Mouse (Mus musculus) adrenal gland, postnatal 4 days (tissue): ENCODE data around the gene Ercc6l2. TPM values are rescaled to one million over a fixed set of nuclear protein-coding genes. Genes with fewer than 3 reads are reported as not detected.
A peak's percentile ranks its signal among the peaks of the same experiment; 100 is the strongest.

ENCODE experiments used
- DNase-seq, 2 experiments: peaks; one replicate each; pipeline ENCODE4 v3.0.0; 2021 to 2022; ENCODE audit warnings: low spot score in 2 of 2, mixed read lengths in 2 of 2
- long read RNA-seq, 2 experiments: library from polyadenylated mRNA; stranded (forward); transcript quantifications; one replicate each; pipeline ENCODE4 v2.0.0; 2021
- total RNA-seq, 2 experiments: library from RNA; stranded (reverse); gene quantifications; 2 replicates each; pipeline ENCODE4 v1.2.3; 2021

The Ercc6l2 gene
- total RNA-seq, result 10 to 100 TPM; 41.3 to 41.9 TPM
- long read RNA-seq, experiment 1, partial matches to known transcripts, result 4 of 5 reads
- long read RNA-seq, experiment 1, other reads (novel, unspliced or antisense), result 0 of 5 reads
- long read RNA-seq, experiment 2, partial matches to known transcripts, result 3 of 15 reads
- long read RNA-seq, experiment 2, other reads (novel, unspliced or antisense), result 9 of 15 reads

GRCm38 (mm10) chr13:63814746-63815681 is at the start of gene Ercc6l2:
Gene Ercc6l2, plus strand, starts transcription at chr13:63815240.
- peak; percentile 85 to 98 for DNase-seq

GRCm38 (mm10) chr13:63766065-63766464 is 49.0 kb upstream of the Ercc6l2 start:
- DNase-seq, result no peak

- DNase-seq, result no peak
These were observed 44.0 kb upstream of the Ercc6l2 start for GRCm38 (mm10) chr13:63771009-63771408.

GRCm38 (mm10) chr13:63778925-63779324 is 36.1 kb upstream of the Ercc6l2 start:
- no peak for DNase-seq

- no peak for DNase-seq
These were observed 35.4 kb upstream of the Ercc6l2 start for GRCm38 (mm10) chr13:63779376-63780291.

GRCm38 (mm10) chr13:63792234-63792831 is 22.7 kb upstream of the Ercc6l2 start:
- no peak for DNase-seq

GRCm38 (mm10) chr13:63793345-63794308 is 21.4 kb upstream of the Ercc6l2 start:
- DNase-seq, result no peak

- DNase-seq, result no peak
These were observed 16.4 kb upstream of the Ercc6l2 start for GRCm38 (mm10) chr13:63798677-63799076.

- no peak for DNase-seq
These were observed 15.1 kb upstream of the Ercc6l2 start for GRCm38 (mm10) chr13:63799940-63800339.

GRCm38 (mm10) chr13:63801289-63801688 is 13.8 kb upstream of the Ercc6l2 start:
- no peak for DNase-seq

GRCm38 (mm10) chr13:63807233-63807632 is 7.8 kb upstream of the Ercc6l2 start:
- DNase-seq, result no peak

- DNase-seq, result no peak
These were observed 7.1 kb upstream of the Ercc6l2 start for GRCm38 (mm10) chr13:63807979-63808378.

GRCm38 (mm10) chr13:63811477-63811876 is 3.6 kb upstream of the Ercc6l2 start:
- no peak for DNase-seq

- DNase-seq, result no peak
These were observed 891 bp downstream of the Ercc6l2 start for GRCm38 (mm10) chr13:63815931-63816330.

- DNase-seq, result no peak
These were observed 30.7 kb downstream of the Ercc6l2 start for GRCm38 (mm10) chr13:63845758-63846157.

GRCm38 (mm10) chr13:63850308-63851011 is 35.4 kb downstream of the Ercc6l2 start:
- DNase-seq, result no peak

GRCm38 (mm10) chr13:63872585-63873282 is 57.7 kb downstream of the Ercc6l2 start:
- DNase-seq, result no peak

- DNase-seq, result no peak
These were observed 62.1 kb downstream of the Ercc6l2 start for GRCm38 (mm10) chr13:63877138-63877537.
